Mouse (Mus musculus) telencephalon, adult 2 months (tissue): Measurements from ENCODE around the gene Hsd17b12.

ENCODE experiments used
- DNase-seq: peaks from one replicate; pipeline ENCODE4 v3.0.0-alpha.2; 2011; ENCODE audit warnings: low read depth, low spot score

Hsd17b12 gene

DNA sequence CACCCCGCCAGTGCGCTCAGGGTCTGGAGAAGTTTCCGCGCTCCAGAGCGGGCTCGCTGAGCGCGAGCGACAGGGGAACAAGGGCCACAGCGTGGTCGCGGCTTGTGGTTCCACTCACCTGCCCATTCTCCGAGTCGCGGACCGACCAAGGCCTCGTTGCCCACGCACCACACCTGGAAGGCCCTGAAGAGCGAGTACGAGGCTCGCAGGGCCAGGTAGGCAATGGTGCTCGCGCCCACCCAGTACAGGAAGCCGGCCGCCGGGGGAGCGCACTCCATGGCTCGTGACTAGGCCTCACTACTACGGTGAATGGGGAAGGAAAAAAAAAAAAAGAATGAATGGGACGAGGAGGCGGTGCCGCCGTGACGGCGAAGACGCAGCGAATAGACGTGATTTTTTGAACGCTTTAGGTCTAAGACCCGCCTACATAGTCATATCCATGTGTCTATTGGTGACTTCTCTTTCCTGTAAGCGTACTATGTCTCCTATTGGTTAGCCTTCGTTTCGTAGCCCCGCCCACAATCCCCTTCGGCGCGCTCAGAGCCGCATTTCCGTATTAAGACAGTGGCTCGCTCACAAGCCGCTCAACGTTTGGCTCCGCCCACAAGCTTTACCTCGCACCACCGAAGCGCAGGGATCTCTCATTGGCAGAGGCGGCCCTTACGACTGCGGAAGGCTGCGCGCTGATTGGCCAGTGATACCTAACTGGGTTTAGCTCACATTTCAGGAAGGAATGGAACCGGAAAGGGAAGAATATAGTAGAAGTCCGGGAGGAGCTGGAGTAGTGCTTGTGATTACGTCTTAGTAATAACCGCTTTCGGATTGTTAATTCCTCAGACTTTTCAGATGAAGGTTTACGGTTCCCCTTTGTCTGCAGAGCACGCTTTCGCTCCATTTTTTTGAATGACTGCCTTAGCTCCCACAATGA, at the start of gene Hsd17b12:
Gene Hsd17b12, minus strand, starts transcription at position 373 of the 928 bp plus-strand sequence.
- peak; percentile 100 for DNase-seq

- DNase-seq = peak; percentile 47
Measured at GRCm38 (mm10) chr2:94184906-94185305, 27.1 kb upstream of the Hsd17b12 start.

DNA sequence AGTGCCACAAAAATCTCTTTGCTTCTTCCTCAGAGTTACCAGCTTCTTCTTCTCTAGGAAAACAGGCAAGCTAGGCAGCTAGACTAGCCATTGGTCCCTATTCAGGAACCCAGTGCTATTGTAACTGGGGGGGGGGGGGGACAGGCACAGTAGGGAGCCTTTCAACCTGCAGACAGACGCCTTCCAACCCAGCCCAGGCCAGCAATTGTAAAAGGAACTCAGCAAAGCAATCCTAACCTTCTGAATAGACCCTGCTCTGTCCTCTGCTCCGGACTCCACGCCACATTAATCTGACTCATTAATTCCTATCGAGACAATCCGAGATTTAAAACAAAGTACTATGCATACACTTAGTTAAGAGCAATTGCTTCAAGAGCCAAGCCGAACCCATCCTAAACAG, 26.4 kb upstream of the Hsd17b12 start:
- DNase-seq = no peak

DNA sequence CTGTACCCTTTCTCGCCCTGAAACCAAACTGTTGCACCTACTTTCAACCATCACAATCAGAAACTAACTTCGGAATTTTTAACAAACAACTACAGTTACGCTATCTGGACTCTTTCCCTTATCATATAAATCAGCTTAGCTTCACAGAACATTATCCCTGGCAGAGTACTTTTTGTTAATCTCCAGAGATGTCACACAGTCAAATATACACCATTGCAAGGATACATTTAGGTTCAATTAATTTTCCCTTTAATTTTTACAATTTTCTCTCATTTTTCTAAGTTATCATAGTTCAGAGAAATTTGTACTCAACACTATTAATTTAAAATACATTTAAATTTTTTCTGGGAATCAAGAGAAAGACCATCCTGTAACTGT, 21.3 kb upstream of the Hsd17b12 start:
- no peak for DNase-seq

DNA sequence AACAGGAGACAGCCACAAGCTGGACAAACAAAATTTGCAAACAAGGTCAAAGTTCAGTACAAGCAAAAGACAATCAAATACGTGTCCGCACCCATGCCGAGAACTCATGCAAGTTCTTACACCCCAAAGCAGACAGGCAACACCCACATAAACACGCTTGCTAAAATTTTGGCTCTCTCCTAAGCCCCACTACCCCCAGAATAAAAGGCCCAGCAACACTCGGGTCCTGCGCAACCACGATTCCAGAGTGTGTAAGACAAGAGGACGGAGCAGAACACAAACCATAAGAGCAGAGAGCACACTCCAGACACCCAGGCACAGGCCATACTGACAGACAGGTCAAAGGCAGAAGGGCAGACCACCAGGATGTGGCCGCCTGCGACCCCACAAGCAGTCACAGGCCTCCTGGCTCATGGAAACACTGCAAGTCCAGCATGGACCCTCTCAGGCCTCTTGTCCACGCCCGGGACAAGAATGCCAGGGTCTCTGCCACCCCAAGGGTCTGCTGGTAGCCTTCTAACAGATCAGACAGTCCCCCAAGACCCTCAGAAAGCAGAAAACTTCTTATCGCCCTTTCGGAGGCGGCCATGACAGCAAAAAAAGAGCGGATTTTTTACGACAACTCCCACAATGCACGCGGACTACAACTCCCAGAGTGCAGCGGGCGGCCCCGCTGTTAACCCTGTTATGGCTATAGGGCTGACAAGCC, 20.7 kb upstream of the Hsd17b12 start:
- DNase-seq = peak; percentile 92

DNA sequence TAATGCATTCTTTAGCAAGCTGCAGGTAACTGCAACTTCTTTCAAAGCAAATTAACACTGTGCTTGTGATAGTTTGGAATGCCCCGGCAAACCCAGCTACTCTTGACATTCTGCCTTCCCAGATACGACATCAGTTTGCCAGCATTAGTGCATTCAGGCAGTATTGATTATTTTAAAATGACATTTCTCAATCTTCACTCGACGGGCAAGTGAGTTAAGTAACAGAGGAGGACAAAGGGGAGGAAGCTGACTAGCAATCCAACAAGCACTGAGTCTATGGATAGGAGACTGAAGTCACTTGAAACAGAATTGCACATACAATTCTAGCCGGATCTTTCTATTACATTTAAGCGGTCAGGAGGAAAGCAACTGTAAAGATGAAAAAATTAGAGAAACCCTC, 19.5 kb upstream of the Hsd17b12 start:
- no peak for DNase-seq

- DNase-seq = no peak
Measured at GRCm38 (mm10) chr2:94176381-94176780, 18.6 kb upstream of the Hsd17b12 start.

DNA sequence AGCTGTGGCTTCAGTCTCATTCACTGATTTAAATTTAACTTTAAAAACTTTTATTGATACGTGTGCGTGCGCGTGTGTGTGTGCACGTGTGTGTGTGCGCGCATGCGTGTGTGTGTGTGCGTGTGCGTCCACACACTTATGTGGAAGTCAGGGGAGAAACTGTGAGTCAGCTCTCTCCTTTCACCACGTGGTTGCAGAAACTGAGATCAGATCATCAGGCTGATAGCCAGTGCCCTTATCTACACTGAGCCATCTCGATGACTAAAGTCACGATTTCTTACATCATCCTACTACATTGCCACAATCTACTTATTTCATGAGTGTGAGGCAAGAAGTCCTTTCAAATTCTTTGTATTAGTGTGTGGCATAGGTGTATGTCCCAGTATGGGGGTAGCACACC, 15.8 kb upstream of the Hsd17b12 start:
- no peak for DNase-seq

DNA sequence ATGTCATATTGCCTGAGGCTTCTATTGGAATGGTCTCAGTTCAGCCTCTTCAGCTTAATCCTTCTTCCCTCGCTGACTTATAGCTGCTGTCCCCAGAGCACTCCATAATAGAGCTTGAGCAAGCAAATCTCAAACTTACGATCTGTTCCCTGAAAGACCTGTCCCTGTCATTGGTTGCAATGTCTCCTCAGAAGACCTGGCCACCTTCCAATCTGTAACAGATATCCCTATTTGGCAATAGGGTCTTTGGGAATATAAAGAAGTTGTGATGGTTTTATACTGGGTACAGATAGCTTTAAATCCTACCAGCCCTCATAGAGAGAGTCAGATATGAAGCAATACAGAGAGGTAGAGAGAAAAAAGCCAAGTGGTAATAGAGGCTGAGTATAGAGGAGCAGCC, 5.4 kb upstream of the Hsd17b12 start:
- no peak for DNase-seq

GRCm38 (mm10) chr2:94162141-94162540, 4.4 kb upstream of the Hsd17b12 start:
- DNase-seq = no peak

DNA sequence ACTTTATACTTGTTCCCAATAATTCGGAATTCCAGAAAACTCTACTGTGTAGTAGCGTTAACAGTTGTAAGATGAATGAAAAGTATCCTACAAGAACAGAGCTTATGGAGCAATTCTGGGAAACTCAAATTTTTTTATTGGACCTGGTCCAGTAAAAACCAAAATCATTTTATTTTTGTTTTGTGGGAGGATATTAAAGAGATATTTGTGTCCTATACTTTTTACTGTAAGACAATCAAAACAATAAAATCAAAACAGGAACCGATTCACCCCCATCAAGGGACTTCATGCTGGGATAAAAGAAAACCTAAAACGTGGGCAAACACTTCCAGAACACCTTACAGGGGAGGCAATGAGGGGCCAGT, 738 bp upstream of the Hsd17b12 start:
- no peak for DNase-seq

DNA sequence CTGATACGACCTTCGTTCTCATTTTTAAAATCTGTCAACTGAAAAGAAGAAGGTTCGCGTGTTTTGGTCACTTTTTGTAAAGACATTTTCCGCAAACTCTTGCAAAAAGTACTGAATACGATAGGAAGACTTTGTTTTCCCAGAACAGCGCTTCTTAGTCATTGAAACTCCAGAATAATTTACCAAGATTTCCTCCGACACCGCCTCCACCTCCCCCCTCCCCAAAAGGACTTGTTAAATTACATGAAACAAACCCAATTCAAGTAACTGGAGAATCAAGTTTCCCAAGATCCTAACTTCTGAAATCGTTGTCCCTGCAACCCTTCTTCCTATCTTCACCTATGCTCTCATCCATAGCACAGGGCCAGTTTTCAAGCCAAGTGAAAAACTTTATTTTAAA, 713 bp downstream of the Hsd17b12 start:
- no peak for DNase-seq

DNA sequence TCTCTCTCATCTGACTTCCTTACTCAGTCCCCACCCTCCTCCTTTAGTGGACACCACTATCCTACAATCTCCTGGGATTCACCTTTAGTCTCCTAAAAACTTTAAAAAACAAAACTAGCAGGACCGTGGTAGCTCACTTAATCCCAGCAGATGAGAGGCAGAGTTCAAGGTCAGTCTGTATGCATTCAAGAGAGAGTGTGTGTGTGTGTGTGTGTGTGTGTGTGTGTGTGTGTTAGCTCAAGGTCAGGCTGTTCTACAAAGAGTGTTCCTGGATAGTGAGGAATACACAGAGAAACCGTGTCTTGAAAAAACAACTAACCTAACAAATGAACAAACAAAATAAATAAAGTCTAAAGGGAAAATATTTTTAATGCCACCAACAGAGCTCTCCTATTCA, 12.6 kb downstream of the Hsd17b12 start:
- no peak for DNase-seq

DNA sequence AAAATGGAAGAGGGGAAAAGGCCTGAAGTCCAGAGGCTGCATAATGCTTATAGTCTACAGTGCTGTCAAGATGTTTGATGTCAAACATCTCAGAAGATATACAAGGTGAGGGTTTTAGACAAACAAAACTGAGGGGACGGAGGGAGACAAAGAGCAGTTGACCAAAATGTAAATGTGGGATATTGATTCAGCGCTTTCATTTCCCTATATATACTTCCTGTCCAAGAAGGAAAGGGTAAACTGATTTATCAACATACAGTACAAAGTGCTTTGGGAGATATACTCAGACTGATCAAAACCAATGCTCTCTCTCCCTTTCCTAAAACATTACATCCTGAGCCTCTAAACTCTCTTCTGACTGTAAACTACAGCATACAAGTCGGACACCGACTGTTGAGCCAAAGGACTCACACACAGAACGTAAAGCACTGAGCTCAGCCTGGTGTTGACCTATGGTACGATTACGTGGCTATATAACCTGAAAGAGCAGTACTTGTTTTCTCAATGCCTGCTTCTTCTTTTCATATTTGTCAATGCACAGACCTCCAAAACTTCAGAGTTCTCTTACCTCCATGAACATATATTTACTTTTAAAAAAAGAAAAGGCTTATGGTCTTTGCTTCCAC, 13.1 kb downstream of the Hsd17b12 start:
- DNase-seq = no peak

GRCm38 (mm10) chr2:94141293-94141692, 16.5 kb downstream of the Hsd17b12 start:
- no peak for DNase-seq

GRCm38 (mm10) chr2:94138469-94139390, 19.0 kb downstream of the Hsd17b12 start:
- peak; percentile 46 for DNase-seq

- no peak for DNase-seq
Measured at GRCm38 (mm10) chr2:94136837-94137236, 20.9 kb downstream of the Hsd17b12 start.

DNA sequence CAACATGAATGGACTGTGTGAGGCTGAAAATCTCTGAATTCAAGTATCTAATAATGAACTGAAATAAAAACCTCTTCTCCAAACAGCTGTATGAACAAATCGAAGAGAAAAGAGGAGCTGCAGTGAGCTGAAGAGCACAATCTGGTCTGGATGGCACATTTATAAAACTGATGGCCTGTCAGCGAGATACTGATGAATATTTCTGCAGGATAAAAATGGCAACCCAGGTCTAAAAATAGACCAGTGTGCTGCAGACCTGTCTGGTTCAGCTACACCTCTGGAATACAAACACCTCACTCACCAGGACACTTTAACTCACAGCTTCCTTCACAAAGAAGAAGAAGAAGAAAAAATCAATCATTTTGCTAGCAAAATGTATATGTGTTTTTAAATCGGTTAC, 29.3 kb downstream of the Hsd17b12 start:
- no peak for DNase-seq

DNA sequence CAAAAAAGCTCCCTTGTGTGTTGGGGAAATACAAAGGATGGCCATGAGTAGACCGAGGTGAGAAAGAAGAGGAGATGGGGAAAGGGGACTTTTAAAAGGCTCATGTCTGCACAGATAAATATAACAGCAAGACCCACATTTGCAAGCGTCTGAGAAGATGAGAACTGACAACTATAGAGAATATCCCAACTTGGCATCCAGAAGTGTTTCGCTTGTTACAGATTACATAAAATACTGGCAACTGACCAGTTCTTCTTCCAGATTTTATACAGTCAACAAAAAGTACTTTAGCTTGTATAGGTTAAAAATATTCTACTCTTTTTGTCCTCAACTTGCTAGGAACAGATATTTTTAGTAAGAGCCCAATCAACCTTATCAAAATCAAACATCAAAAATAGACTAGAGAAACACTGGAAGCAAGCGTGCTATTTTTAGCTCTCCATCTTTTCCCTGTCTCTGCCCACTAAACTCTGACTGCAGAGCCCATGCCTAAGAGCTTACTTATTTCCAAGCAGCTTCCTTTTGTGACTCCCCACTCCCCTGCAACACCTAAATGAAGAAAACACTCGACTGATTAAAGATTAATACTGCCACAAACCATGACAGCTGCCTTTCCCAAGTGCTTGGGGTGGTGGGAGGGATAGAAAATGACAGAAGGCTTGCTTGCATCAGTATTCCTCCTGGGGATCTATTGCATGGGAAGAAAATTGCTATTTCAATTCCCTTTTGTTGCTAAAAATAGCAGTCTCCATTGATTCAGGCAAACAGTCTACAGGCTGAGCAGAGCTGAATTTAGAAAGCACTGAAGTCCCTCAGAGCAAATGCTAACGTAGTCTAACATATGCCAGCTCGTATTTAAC, 35.4 kb downstream of the Hsd17b12 start:
- DNase-seq = peak; percentile 85

DNA sequence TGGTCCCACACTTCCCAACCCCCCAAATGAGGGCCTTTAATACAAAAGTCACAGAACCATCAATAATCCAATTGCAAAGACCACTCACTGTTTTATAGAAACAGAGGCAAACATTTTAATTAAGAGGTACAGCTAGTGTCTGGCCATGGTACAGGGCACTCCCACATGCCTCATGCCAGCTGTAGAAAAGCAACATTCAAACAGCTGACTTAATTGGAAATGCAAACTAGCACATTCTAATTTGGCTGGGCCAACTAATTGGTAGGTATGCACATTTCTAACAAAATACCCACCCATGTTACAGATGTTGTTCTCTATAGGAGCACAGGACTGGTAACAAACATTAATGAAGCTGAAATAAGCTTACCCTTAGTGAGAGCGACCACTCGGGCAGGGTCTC, 54.0 kb downstream of the Hsd17b12 start:
- no peak for DNase-seq
